Mouse (Mus musculus): ENCODE results near the gene Ncaph.
"Not testable (repeated sequence)": the region's sequence is repeated elsewhere in the genome, so short reads cannot be mapped to it uniquely, and the experiment has no call there.

Gene Ncaph

GRCm38 (mm10) chr2:127133621-127134461 lies at the start of gene Ncaph:
TSS of gene Ncaph (minus strand) at chr2:127133954.
- DNase-seq (ENCODE audit: low spot score): peak; percentile 96

DNA sequence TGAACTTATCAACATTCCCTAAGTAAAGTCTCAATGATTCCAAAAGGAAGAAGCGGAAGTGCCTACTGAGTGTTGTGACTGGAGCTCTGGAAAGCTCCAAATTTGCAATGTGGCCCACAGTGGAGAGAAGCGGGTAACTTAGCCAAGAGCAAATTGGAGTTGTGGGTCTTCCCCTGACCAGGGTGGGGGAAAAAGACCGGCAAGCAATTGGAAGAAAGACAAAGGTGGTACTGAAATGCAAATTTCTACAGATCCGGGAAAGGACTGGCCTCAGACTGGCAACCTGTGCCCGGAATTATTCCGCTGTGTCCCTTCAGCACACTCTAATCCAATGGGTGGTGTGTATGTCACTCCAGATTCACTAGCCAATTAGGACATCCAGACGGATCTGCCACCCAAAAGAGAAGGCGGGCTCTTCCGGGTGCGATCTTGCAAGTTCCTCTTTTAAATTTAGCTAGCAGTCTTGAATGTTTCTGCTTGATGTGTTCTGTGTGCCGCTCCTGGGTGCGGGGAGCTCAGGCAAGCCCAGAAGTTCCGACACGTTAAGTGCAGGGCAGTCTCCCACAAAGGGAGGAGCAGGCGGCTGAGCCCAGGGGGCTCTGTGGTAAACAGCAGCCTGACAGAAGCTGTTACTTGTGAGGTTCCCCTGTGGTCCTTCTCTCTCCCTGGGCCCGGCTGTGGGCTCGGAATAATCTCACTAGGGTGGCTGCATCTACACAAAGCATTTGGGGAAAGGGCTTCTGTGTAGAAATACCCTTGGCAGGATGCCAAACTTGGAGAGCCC lies 49.0 kb upstream of the Ncaph start:
- DNase-seq (ENCODE audit: low spot score): peak; percentile 88

- peak; percentile 81 for DNase-seq (ENCODE audit: low spot score)
Measured at GRCm38 (mm10) chr2:127166261-127166660, 32.5 kb upstream of the Ncaph start.

- no peak for DNase-seq (ENCODE audit: low spot score)
Measured at GRCm38 (mm10) chr2:127165675-127166074, 31.9 kb upstream of the Ncaph start.

- no peak for DNase-seq (ENCODE audit: low spot score)
Measured at GRCm38 (mm10) chr2:127145699-127146098, 11.9 kb upstream of the Ncaph start.

DNA sequence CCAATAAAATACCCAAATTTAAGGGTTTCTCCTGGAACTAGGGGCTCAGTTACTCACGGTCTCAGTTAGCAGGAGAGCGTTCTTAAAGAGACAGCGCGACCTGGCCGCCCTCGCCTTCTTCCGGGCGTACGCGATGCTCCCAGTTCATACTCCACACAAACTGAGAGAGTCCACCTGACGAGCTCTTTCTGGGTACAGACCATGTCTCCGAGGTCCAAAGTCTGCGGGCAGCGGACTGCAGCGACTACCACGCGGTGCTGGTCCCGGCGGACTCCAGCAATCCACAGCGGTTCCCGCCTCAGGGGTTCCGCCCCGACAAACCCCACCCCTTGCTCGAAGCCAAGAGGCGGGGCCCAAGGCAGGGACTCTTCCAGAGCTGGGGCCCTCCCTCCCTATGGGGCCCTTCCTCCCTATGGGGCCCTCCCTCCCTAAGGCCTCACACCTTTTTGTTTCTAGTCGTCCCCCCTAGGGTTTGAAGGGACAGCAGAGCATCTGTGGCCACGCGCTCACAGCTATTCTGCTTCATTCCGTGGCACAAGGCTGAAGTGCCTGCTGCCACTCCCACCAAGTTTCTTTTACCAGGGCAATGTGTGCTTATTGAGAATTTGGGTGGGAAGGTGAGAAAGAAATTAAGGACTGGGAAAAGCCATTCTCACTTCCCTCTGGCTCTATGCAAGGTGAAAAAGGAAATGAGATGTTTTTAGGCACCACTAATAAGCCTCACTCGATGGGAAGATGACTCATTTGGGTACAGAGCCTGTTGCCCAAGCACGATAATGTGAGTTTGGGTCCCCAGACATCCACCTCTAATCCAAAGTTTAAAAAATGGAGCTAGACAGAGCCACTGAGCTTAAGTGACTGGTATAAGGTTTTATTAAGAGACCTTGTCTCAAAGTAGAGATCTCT lies 9.7 kb upstream of the Ncaph start, which contains the start of gene Itpripl1:
Gene Itpripl1 (minus strand): TSS at position 285 of the 906 bp plus-strand sequence.
- peak; percentile 70 for DNase-seq (ENCODE audit: low spot score)

- no peak for DNase-seq (ENCODE audit: low spot score)
Measured at GRCm38 (mm10) chr2:127142577-127143157, 8.9 kb upstream of the Ncaph start.

- DNase-seq (ENCODE audit: low spot score): no peak
Measured at GRCm38 (mm10) chr2:127142031-127142430, 8.3 kb upstream of the Ncaph start.

- DNase-seq (ENCODE audit: low spot score): no peak
Measured at GRCm38 (mm10) chr2:127140011-127140410, 6.3 kb upstream of the Ncaph start.

DNA sequence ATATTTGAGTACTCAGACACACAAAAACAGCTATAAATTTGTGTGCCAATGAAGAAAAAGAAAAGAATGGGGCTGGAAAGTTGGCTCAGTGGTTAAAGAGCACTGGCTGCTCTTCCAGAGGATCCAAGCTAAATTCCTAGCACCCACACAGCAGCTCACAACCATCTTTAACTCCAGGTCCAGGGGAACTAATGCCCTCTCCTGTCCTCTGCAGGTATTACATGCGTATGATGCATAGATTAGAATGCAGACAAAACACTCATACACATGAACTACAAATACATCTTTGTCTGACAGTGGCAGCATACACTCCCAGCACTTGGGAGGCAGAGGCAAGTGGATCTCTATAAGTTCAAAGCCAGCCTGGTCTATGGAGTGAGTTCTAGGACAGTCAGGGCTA lies 5.9 kb upstream of the Ncaph start:
- no peak for DNase-seq (ENCODE audit: low spot score)

GRCm38 (mm10) chr2:127139094-127139493 lies 5.3 kb upstream of the Ncaph start:
- no peak for DNase-seq (ENCODE audit: low spot score)

DNA sequence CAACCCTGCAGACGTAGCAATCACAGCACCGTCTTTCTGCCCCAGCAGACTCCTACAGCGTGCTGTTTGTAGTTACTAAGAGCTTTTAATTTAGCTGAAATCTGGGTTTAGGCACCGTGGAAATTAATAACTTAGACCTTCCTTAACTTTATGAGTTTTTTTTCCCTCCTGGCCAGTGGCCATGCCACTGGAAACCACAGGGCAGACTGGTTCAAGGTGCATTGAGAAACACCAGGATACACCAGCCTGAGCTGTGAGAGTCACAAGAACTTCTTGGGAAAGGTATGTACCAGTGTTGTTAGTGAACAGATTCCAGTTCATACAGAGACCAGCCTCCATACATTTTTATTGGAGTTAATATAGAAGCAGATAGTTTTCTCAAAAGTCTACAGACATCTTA lies 4.7 kb upstream of the Ncaph start:
- no peak for DNase-seq (ENCODE audit: low spot score)

DNA sequence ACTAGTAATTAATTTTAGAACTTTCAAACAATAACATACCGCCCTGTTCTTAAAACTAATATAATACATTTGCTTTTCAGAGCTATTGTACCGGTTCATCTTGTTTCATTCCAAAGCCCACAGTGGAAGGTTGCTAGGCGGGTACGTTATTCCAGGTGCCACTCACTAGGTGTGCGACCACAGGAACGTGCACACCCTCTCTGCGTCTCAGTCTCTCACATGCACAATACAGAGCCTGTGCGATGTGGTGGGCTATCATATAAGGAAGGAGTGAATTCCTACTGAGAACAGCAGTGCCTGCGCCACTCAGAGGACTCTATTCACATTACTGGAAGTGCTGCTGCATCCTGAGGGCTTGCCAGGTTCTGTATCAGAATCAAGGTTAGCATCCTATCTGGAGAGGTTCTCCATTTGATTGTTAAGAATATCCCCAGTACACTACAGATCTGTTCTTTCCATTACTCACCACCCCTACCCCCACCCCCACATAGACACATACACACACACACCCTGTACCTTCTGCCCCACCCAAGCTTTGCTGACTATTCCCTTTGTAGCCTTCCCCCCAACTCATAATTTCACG lies 4.2 kb upstream of the Ncaph start:
- DNase-seq (ENCODE audit: low spot score): no peak

DNA sequence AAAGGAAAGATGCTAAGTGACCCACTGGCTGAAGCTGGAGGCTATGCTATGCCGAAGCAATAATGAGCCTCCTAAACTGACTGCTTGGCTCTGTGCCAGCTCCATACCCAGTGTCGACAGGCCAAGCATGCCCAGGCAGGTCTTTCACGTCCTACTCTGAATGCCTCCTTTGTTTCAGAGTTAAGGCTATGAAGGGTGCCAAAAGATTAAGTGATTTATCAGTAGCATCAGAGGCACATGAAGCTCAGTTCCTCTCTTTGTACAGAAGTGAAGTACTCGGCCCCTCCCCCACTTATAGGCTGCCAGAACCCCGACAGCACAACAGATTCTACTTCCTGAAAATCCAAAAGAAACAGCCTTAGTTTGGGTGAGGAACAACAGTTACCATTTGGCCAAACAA lies 3.2 kb upstream of the Ncaph start:
- DNase-seq (ENCODE audit: low spot score): peak; percentile 65

- not testable (repeated sequence) for DNase-seq (ENCODE audit: low spot score)
Measured at GRCm38 (mm10) chr2:127135255-127135654, 1.5 kb upstream of the Ncaph start.

GRCm38 (mm10) chr2:127131353-127131752 lies 2.4 kb downstream of the Ncaph start:
- DNase-seq (ENCODE audit: low spot score): no peak

GRCm38 (mm10) chr2:127128926-127129325 lies 4.8 kb downstream of the Ncaph start:
- DNase-seq (ENCODE audit: low spot score): no peak

DNA sequence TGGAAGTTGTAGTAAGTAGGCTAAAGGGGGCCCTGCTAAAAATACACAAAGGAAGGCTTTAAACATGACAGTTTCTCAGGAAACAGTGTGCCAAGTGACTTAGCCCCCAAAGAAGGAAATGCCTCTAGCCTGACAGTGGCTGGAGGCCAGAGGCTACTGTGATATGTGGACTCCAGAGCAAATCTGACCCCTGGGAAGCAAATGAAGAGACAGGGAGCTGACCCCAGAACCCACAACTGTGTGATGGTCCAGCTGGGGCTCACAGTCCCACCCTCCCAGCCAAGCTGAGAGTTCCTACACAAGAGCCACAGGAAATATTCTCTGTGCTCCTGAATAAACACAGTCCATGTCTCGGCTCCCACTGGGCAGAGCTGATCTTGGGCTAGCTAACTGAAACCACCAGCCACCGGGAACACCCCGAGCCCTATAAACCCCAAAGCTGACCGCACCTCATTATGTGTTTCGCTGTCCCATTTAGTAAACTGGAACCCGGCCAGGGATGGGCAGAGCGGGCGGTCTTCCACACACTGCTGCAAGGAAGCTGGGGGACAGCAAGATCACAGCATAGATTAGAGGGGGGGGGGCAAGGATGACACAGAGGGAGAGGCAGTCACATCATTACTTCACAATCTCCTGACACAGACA lies 12.0 kb downstream of the Ncaph start:
- DNase-seq (ENCODE audit: low spot score): no peak

DNA sequence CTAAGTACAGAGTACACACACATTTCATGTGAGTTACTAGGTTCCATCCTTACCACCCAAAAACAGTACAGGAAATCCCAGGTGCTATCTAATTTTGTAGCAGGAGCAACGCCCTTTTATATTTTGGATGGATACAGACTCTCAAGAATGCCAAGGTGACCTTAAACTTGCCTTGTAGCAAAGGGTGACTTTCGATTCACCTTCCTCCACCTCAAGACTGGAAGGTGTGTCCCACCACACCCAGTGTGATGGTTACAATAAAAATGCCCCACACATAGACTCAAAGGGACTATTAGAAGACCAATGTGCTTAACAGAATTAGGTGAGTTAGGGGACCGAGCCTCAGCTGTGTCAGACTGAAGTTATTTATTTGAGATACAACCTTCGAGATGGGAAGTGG lies 24.8 kb downstream of the Ncaph start:
- DNase-seq (ENCODE audit: low spot score): no peak

GRCm38 (mm10) chr2:127092000-127092399 lies 41.8 kb downstream of the Ncaph start:
- DNase-seq (ENCODE audit: low spot score): no peak

DNA sequence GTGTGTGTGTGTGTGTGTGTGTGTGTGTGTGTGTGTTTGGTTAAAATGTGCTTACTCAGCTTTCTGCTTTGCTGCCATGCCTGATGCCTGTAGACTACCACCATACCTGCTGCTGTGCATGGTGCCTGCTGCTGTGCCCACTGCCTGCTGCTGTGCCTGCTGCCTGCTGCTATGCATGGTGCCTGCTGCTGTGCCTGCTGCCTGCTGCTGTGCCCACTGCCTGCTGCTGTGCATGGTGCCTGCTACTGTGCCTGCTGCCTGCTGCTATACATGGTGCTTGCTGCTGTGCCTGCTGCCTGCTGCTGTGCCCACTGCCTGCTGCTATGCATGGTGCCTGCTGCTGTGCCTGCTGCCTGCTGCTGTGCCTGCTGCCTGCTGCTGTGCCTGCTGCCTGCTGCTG lies 43.6 kb downstream of the Ncaph start:
- not testable (repeated sequence) for DNase-seq (ENCODE audit: low spot score)

Data from retina, embryonic 14.5 days (tissue).